Mouse (Mus musculus) thymus, postnatal 10 days (tissue): ENCODE results near the gene Polr3a.

ENCODE experiments used
- DNase-seq, 2 experiments: peaks; one replicate each; pipeline ENCODE4 v3.0.0; 2021; ENCODE audit warnings: low spot score in 2 of 2

Gene Polr3a

DNA sequence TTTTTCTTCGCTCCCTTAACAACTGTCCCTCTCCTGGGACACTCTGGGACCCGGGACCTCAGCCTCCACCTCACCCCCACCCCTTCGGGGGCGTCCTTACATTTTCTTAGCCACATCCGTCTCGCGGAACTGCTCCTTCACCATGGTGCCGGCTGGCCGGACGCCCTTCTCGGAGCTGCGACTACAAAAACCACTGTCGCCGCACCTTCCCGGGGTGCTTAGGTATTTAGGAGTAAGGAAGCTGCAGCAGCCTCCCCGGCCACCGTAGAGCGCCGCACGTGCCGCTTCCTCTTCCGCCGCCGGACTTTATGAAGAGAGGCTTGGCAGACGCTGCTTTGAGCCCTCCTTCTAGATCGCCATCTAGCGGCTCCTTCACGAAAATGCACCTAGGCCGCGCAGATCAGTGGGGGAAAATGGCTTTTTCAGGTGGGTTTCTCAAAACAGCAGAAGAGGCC is at the start of gene Polr3a, which contains the start of gene Rps24:
TSS of gene Polr3a (minus strand) at position 286 of the 455 bp plus-strand sequence.
TSS of gene Rps24 (plus strand) at position 353 of the 455 bp plus-strand sequence.
- peak; percentile 87 to 90 for DNase-seq

DNA sequence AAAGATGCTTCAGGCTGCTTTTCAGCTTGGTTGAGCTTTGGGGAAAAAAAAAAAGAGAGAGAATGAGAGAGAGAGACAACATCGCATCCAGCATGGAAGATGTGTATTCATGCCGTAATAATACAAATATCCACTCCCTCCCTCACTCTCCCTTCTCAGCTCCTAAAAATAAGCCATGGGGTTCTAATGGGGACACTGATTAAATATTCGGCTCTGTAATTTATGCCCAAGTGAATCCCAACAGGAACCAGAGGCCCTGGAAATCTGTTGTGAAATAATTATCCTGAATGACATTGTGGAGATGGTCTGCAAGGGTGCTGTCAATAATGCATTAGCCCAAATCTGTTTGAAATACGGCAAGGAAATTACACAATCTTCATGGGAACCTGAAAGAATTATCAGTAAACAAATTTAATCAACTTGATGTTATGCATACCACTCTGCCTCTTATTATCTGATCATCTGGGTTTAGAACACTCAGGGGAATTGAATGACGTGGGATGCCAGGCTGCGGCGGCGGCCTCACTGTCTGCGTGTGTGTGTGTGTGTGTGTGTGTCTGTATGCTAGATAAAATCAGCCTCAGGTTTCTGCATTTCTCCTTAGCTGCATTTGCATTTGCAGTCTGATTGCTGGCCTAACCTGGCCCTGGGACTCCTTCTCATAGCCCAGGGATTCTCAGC is 48.1 kb upstream of the Polr3a start:
- no peak for DNase-seq

DNA sequence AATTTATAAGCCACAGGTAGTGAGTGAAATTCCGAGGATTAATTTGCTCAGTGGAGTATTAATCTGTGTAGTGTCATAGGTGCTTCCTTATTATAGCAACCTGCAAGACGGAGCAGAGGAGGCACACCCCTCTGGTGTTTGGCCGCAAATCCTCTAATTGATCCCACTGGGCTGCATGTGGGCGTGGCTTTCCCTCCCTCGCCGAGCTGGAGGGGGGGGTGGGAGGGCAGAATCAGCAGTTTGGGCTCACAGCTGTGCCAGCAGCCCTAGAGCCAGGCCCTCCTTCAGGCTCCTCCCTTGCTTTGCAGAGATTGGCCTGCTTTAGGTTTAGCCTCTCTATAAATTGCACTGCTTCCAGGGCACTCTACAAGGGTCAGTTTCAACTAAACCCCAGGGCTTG is 43.4 kb upstream of the Polr3a start:
- no peak for DNase-seq

DNA sequence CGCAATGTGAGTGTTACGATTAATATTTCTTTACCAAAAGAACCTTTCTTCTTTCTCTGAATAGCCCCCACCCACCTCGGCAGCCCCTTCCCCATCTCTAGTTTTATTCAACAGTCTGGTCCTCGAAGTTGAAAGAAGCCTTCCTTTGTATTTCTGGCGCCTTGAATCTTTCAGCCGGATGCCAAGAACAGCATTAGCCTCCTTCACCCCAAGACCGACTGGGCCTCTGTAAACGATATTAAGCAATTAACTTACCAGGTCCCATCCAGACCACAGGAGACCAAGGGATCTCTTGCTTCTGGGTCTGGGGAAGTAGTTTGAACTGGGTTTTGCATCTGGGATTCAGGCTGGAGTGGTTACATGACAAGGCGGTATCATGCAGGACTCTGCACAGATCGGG is 39.6 kb upstream of the Polr3a start:
- DNase-seq = no peak

DNA sequence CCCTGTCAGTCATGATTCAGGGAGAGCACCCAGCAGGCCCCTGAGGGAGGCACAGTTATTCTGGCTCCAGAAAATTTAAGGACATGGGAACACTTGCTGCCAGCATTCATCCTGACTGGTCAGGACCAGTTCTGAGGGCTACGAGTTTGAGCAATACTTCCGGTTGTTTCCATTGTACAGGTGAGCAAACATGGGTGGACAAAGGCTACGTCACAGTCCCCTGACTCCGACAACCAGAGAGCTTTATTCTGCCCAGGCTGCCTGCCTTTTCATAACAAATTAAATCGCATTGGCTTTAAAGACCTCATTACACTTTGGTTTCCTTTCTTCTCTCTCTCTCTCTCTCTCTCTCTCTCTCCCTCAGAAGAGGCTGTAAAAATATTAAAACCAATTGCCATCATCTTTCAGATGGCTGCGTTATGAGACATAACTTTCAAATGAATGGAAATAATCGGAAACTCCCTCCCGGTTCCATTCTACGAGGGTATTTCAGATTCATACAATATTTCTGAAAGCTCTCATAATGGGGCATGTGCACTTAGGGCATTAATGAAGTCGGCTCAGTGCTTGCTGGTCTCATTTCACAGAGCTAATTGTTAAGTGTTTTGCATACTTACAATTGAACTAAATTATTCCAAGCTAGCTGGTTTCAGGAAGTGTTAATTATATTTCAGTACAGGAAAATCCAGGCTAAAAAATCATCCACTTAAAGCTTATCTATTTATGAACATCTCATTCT is 39.0 kb upstream of the Polr3a start:
- no peak for DNase-seq

DNA sequence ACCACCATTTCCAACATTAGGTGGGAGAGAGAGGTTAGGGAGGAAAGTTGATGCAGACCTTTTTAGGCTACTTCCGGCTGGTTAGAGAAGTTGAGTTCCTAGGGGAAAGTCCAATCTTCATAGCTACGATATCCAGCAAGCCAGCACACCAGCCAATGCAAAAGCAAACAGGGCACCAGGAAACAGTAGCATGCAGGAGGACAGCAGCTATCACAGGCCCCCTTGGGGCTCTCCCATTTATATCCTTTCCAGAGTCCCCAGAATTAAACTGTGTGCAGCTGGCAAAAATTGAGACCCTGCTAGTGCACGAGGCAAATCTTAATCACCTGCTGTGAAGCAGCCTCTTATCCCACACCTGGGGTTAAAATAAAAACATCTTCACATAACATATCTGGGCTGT is 38.3 kb upstream of the Polr3a start:
- DNase-seq = no peak

DNA sequence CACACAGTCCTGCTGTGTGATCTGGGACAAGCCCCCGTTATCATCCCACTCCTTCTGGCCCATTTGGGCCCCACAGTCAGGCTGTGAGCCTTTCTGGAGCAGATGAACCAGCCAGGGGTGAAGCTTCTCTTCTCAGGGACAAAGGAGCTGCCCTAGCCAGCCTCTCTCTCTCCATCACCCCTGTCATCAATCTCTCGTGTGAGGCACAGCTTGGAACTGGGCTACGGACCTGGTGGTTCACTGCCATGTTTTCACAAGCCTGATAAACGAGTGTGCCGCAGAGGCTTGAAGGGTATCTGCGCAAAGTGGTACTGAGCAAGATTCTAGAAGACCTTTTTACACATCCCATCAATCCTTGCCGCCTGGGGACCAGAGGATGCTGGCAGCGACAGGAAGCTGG is 34.7 kb upstream of the Polr3a start:
- DNase-seq = no peak

DNA sequence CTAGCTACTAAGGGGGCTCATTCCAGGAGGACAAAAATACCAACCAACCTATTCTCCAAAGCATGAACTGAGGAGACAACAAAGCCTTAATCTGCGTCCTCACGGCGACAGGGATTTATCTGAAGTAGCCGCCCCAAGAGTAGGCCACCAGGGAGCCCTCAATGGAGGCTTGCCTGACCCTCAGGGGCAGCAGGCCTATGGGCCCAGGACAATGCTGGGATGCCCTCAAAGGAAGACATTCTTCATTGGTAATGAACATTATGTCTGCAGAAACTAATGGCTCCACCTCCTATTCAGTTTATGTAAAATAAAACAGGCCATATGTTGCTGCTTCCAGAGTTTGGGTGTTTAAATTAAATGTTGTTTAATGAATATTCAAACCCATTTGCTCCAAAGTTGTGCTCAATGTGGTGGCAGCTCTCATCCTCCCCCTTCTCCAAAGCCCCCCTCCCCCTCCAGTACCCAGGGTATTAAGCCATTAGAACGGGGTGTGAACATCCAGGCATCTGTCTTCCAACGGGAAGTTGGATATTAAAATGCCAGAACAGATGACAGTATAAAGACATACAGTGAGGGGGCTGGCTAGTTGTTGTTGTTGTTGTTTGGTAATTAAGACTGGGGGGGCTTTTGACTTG is 25.8 kb upstream of the Polr3a start:
- DNase-seq = no peak

DNA sequence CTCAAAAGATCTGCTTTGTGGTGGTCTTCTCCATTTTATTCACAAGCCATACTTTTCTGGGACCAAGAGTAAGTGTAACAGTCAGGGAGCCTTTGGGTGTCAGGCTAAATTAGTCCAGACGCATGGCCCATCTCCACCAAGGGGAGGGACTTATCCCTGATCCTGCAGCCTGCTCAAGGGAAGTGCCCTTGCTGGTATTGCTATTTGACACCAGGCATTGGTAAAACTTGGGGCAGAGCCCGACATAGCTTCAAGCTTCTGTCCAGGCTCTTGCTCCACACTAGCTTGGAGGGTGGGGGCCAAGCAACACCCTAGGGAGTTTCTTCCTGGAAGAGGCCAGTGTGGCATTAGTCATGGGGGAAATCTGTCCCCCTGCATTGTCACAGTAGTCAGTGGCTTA is 23.8 kb upstream of the Polr3a start:
- no peak for DNase-seq

DNA sequence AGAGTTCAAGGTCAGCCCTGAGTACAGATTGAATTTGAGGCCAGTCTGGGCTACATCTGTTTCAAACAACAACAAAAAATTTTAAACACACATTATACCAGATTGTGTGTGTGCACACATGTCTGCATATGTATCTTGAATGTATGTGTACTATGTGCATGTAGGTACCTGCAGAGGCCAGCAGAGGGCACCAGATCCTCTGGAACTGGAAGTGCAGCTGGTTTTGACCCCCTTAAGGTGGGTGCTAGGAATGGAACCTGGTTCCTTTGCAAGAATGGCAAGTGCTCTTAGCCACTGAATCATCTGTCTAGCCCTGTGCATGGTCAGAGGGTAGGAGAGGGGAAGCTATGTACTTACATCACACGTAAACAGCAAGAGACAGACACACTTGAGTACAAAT is 23.4 kb upstream of the Polr3a start:
- no peak for DNase-seq

DNA sequence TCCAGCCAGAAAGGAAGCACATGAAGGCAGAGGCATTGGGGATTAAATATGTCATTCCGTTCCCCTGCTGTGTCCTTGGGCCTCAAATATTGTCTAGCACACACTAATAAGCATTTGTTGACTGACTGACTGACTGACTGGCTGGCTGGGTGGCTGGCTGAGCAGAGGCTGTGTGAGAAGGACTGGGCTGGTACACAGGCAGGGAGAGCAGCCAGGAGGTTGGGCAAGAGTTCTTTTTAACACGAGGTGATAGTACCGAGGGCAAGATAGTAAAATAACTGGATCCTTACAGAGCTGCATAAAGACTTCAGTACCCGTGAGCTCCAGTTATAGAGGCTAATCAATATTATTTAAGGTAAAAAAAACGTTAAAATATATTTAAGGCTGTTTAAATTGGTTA is 22.7 kb upstream of the Polr3a start:
- no peak for DNase-seq

DNA sequence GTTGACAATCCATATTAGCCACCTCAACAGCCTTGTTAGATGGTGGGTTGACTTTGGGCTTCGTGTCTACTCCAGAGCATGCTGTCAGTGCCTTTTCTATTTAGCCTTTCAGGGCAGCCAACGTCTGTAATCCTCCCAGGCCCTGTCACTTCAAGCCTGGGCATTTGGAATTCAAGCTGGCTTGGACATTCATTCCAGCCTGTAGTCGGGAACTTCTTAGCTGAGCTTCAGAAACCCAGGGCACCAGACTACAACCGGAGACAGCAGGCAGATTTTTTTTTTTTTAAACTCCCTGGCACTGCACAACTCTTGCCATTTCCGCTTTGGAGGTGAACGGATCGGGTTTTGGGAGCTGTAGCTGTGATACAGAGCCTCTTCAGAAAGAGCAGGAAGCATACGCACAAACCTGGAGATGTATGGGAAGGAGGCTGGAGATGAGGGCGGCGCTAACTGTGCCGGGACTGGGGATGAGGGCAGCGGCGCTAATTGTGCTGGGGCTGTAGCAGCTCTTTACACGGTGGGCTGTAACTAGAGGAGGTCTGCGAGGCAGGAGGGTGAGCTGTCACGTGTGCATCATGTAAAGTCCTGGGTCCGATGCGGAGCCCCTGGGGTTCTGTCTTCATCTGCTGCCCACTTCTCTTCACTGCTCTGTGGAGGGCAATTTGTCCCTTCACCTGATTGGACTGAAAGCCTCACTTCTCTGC is 21.4 kb upstream of the Polr3a start:
- no peak for DNase-seq

DNA sequence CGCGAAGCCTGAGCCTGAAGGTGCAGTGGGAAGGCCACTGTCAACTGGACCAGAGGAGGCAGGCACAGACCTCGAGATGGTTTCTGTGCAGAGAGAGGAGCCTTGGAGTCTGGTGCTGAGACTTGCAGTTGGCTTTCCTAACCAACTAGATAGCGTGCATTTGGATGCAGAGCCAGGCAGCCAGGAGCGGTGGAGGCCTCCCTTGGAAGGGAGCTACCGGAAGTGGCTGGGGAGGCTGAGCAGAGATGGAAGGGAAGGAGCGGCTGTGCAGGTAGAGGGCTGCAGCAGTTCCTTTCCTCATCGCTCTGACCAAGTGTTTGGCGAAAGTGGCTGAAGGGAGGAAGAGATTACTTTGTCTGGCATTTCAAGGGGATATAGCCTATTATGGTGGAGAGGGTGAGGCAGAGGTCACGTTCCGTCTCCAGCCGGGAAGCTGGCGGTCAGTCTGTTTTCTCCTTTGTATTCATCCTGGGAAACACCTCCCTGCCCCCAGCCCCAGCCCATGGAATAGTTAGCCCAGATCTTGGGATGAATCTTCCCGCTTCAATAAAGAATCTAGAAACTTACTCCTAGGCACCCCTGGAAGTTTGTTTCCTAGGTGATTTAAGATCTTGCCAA is 20.7 kb upstream of the Polr3a start:
- no peak for DNase-seq

DNA sequence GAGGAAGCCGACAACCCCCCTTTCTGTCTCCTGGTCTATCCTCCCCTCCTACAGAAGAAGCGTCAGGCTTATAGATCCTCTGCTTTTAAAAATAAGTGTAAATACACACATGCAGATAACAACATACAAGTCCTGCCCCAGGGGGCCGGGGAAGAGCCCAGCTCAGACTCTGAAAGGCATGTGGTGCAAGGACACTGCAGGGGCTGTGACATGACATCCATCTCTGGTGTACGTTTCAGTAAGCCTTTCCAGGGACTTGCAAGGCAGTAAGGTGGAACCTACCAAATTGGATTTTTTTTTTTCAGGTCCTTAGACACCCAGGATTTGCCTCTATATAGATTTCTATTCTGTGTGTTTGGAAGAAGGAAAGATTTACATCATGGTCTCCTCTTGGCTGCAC is 14.4 kb upstream of the Polr3a start:
- no peak for DNase-seq

DNA sequence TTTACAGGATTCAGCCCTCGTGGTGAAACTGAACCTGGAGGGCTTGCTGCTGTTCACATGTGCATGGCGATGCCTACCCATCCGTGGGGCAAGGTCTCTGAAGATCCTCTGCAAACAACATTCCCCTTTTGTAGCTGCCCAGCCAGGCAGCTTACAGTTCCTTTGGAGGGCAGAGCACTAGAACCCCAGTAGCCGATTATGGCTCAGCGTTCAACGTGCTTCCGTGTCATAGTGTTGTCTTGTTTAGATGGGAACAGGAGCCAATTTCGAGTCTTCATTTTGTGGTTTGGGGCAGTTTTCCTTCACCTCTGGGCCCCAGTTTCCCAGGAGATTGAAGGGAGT is 14.0 kb upstream of the Polr3a start:
- DNase-seq = no peak

DNA sequence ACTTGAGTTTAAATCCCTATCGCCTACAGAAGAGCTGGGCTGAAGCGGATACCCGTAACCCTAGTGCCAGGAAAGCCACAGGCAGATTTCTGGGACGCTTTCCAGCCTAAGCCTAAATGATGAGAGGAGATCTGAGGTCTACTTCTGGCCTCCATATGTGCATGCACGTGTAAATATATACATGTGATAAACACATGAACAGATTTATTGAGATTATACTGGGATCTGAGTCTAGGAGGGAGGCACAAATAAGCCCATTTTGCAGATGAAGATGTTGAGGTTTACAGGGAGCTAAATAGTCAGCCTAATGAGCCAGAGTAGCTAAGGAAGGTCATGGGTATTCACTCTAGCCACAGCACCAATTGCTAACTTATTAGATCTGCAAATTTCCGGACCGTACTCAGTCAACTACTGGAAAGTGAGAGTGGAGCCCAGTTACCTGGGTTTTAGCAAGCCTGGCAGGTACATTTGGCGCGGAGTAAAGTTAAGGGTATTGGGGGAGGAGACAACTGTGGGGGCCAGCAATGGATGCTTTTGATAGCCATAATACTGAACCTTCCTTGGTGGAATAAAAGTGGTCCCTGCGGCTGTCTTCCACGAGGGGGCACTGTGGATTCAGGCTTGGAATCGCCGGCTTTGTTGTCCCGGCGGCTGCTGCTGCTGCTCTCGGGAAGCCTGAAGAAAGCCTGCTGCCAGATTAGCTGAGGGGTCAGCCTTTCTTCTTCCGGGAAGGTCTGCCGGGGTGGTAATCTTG is 13.4 kb upstream of the Polr3a start:
- DNase-seq = peak; percentile 26 to 76

DNA sequence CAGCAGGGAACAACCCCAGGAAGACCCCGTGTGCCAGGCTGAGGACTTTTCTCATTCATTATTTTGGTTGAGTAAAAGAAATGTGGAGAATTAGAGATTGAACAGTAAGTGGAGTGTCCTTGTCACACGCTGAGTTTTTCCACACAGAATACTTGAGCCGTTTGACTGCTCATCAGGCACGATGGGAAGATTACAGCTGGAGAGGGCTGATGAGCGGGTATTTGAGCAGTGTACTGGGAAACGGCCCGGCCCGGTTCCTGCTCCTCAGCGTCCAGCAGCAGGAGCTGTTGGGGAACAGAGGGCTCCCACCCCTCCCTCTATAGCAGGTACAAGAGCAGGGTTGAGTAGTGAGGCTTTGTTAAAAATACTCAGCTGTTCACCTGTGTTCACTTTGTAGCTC is 12.6 kb upstream of the Polr3a start:
- no peak for DNase-seq

DNA sequence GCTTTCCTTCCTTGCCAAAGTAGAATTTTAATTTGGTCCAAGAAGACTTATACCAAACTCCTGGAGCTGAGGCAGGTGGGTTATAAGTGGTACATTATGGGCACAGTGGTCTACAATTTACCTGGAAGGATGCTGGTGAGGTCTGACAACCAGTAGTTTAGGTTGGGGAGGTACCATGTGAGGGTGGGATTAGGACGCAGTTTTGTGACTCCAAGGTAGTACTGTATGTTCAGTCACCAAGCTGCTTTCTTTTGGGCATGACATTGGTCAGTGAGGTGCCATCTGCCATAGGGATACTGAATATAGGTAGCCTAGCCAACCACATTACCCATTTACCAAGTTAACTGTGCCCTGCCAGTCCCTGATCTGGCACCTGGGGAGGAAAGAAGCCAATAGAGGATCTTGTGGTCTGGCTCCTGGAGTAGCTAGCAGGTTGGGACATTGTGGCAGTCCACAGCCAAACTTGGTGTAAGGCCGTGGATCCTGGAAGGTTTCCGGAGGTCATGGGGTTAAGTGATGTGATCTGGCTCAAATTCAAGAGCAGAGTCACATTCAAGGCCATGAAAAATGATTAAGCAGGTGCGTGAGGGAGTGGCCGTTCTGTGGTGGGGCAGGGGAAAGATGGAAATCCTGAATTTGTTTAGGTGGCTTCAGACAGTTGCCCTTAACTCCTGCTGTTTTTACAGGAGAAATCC is 11.8 kb upstream of the Polr3a start:
- DNase-seq = no peak

DNA sequence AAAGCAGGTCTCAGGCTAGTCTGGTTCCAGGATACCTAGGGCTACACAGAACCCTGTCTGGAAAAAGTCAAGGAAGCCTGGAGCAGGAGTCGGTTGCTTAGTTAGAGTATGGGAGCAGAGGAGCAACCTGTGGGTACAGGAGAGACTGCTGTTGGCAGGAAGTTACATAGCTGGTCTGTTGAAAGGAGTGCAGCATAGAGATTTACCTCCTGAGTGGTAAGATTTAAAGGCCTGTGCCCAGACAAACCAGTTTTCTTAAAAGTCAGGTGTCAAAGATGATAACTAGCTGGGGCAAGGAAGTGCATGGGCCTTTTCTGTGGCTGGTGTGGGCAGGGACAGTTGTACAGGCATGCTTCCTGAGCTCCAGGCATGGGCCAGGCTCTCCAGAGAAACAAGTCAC is 10.6 kb upstream of the Polr3a start:
- DNase-seq = no peak

DNA sequence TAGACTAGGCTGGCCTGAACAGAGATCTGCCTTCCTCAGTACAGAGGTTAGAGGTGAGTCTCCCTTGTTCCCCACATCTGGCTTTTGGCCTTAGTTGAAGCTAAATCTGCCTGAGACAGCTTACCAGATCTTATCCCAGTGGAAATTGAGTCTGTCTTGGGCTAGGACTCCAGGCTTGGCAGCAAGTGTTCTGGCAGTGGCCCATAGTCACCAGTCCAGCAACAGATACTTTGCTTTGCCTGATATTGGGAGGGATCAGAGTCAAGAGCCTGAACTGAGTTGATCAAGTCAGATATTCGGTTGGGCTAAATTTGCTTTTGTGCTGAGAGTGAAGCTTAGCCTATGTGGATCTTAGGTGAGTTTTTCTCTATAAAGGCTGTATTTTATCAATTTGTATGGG is 9.6 kb upstream of the Polr3a start:
- no peak for DNase-seq

DNA sequence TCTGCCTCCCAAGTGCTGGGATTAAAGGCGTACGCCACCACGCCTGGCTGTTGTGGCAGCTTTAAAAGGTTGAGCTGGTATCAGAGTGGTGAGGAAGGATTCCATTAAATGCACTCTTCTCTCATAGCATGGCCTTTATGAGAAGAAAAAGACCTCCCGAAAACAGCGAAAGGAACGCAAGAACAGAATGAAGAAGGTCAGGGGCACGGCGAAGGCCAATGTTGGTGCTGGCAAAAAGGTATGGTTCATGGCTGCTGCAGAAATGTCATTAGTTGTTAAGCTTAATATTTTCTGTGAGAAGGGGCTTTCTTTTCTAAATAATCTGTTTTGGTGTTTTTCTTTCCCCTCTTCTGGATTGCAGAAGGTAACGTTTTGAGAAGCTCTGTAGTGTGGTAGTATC is 6.4 kb upstream of the Polr3a start:
- no peak for DNase-seq
